Mouse (Mus musculus): ENCODE results near the gene Wnt3.

Gene Wnt3

DNA sequence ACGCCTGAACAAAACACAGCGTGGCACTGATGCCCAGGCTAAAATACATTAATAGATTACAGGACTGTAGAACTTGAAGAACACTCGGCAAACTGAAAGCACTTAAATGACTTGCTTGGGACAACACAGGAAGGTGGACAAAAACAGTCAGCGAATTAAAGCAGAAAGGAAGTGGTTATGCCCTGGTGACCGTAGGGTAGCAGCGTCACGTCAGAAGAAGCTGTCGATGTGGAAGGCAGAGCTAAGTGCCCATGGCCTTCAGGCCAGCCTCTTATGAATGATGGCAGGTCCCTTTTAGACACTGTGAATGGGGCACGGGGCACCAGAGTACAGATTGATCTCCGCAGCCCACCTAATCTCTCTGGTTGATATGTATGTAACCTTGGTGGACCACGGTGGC lies 74.3 kb downstream of the Wnt3 start:
- DNase-seq (ENCODE audit: low spot score) = no peak

DNA sequence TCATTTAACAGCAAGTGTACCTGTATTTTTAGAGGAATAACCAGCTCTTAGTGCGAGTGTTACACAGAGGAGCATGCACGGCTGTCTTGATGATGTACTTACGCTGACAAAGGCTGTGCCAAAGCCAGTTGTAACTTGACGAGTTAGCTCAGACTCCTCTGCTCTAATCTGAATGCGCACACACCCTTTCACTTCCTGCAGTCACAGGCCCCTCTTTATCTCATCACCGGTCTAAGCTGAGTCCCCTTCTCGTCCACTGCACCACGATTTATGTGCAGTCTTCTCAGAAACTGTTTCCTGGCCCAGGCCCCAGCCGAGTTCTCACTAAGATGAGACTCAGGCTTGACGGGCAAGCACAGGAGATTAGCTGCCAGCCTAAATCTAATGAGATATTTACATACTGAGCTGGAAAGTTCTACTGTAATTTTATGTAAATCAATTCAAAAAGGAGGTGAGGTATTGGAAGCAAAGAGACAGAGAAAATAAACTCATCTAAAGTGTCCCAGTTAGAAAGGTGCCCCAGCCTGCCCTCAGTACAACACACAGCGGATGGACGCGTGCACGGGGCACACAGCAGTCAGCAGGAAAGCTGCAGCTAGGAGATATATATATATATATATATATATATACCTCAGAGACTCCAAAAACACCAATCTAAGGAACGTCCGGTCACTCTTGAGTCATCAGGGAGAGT lies 78.8 kb downstream of the Wnt3 start:
- DNase-seq (ENCODE audit: low spot score) = no peak

GRCm38 (mm10) chr11:103853284-103853920 lies 79.5 kb downstream of the Wnt3 start:
- no peak for DNase-seq (ENCODE audit: low spot score)

DNA sequence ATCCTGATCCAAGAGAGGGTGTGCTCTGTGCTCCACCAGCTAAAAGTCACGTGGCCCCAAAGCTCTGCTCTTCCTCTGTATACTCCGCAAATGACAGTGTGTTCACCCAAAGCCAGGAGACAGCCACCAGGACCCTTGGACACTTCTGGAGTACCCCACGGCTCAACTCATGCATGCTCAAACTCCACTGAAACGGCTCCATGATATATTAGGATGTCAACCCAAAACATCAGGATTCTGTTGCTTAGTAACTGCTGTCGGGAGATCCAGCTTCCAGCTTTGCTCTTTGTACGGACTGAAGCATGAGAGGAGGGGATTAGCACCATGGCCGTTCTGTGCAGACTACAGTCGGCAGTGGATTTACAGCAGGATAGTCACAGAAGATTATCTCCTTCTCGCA lies 80.3 kb downstream of the Wnt3 start:
- DNase-seq (ENCODE audit: low spot score) = no peak

DNA sequence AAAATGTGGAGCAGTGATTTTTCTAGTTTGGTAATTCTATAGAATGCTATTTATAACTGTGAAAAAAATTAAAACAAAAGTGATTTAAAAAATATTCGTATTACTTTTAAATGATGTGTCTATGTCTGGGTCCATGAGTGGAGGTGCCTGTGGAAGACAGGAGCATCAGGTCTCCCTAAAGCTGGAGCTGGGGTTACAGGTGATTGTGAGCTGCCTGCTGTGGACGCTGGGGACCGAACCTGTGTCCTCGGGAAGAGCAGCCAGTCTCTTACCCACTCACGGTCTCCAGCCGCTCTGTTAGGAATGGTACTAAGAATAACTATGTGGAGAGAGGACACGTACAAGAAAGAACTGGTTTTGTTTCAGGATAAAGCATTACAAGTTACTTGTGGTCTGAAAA lies 82.7 kb downstream of the Wnt3 start:
- no peak for DNase-seq (ENCODE audit: low spot score)

- no peak for DNase-seq (ENCODE audit: low spot score)
Observed at GRCm38 (mm10) chr11:103858760-103859159, 84.8 kb downstream of the Wnt3 start.

DNA sequence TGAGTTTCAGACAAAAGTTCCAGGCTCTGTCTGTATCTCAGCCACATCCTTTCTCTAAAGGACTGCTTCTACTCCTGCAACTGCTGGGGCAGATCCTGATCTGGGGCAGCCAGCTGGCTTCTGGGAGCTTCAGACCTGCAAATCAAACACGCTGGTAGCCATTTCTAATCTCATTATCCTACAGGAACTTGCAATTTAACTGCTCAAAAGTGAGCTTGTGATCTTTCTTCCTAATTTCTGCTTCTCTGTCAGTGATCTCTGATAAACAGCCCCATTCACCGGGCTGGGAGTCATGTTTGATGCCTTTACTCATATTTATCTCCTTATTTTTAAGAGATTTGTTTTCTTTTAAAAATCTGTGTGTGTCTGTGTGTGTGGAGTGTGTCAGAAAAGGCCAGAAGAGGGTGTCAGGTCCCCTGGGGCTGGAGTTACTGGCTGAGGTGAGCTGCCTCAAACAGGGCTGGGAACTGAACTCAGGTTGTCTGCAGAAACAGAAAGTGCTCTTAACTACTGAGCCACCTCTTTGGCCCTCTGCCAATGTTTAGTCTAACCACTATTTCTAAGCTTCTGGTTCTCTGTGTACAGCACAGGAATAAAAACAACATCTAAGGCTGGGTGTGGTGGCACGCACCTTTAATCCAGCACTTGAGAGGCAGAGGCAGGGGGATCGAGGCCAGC lies 86.1 kb downstream of the Wnt3 start:
- DNase-seq (ENCODE audit: low spot score) = no peak

DNA sequence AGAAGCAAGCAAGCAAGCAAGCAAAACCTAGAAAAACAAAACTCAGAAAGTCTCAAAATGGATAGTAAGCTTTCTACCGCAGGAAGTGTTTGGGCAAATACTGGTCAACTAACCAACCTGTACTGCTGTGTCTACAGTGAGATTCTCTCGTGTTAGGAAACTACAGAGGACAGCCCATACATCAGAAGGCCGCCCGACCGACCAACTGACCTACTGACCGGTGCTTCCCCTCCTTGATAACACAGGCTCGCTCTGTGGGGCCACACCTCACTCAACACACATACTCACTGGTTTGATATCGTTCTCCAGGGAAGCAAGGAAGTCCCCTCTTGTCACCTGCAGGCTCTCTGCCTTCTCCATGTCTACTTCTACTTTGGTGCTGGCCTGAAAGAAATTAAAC lies 89.0 kb downstream of the Wnt3 start:
- DNase-seq (ENCODE audit: low spot score) = no peak

GRCm38 (mm10) chr11:103864486-103864885 lies 90.5 kb downstream of the Wnt3 start:
- no peak for DNase-seq (ENCODE audit: low spot score)

DNA sequence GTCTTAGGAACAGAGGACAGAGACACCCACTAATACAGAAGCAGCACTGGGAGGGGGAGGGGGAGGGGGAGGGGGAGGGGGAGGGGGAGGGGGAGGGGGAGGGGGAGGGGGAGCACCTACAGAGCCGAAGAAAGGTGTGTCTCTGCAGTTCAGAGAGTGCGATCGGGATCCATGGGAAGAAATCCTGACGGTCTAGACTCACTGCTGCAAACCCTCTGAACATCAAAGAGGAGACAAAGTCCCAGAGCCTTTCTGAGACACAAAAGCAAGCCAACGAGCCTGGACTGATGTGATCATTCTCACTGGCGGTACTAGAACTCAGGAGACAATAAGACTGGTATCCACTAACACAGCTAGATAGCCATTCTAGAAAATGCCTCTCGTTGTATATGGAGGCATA lies 91.4 kb downstream of the Wnt3 start:
- DNase-seq (ENCODE audit: low spot score) = no peak

All from testis, postnatal 10 days (tissue).